Mouse (Mus musculus) 3T3-L1 (cell line): ENCODE measurements around the gene Gsg1.

Experiments
- DNase-seq: peaks from one replicate; pipeline ENCODE4 v3.0.0-alpha.2; 2015; ENCODE audit warnings: low read depth, low spot score

Gsg1 gene

GRCm38 (mm10) chr6:135206909-135207308 lies 47.2 kb downstream of the Gsg1 start:
- no peak for DNase-seq

- no peak for DNase-seq
Measured at GRCm38 (mm10) chr6:135205802-135206201, 48.3 kb downstream of the Gsg1 start.

GRCm38 (mm10) chr6:135204869-135205268 lies 49.3 kb downstream of the Gsg1 start:
- no peak for DNase-seq

- no peak for DNase-seq
Measured at GRCm38 (mm10) chr6:135203737-135204136, 50.4 kb downstream of the Gsg1 start.

- DNase-seq: no peak
Measured at GRCm38 (mm10) chr6:135202668-135203067, 51.5 kb downstream of the Gsg1 start.

- DNase-seq: no peak
Measured at GRCm38 (mm10) chr6:135200122-135200957, 53.8 kb downstream of the Gsg1 start.

- no peak for DNase-seq
Measured at GRCm38 (mm10) chr6:135198726-135199125, 55.4 kb downstream of the Gsg1 start.

GRCm38 (mm10) chr6:135197921-135198532 lies 56.1 kb downstream of the Gsg1 start, which contains the start of the genes Fam234b and Hebp1:
TSS of gene Fam234b (plus strand) at chr6:135197977.
TSS of gene Hebp1 (minus strand) at chr6:135198022.
- peak; percentile 64 for DNase-seq

GRCm38 (mm10) chr6:135197446-135197845 lies 56.7 kb downstream of the Gsg1 start:
- DNase-seq: no peak

- no peak for DNase-seq
Measured at GRCm38 (mm10) chr6:135196707-135197106, 57.4 kb downstream of the Gsg1 start.

- no peak for DNase-seq
Measured at GRCm38 (mm10) chr6:135194907-135195306, 59.2 kb downstream of the Gsg1 start.

GRCm38 (mm10) chr6:135193733-135194132 lies 60.4 kb downstream of the Gsg1 start:
- DNase-seq: no peak

- DNase-seq: no peak
Measured at GRCm38 (mm10) chr6:135192993-135193392, 61.2 kb downstream of the Gsg1 start.

- peak; percentile 68 for DNase-seq
Measured at GRCm38 (mm10) chr6:135191906-135192305, 62.2 kb downstream of the Gsg1 start.

- DNase-seq: no peak
Measured at GRCm38 (mm10) chr6:135190122-135190521, 64.0 kb downstream of the Gsg1 start.

GRCm38 (mm10) chr6:135188629-135189028 lies 65.5 kb downstream of the Gsg1 start:
- DNase-seq: no peak
